Mouse (Mus musculus): Measurements from ENCODE around the gene Slc25a39. TPM values are rescaled to one million over a fixed set of nuclear protein-coding genes. Genes with fewer than 3 reads are reported as not detected.
A peak's percentile ranks its signal among the peaks of the same experiment; 100 is the strongest.
"Not testable (repeated sequence)": the region's sequence is repeated elsewhere in the genome, so short reads cannot be mapped to it uniquely, and the experiment has no call there.

The Slc25a39 gene
- total RNA-seq, 2 experiments from 2014 or later: 63.7 to 65.3 TPM

DNA sequence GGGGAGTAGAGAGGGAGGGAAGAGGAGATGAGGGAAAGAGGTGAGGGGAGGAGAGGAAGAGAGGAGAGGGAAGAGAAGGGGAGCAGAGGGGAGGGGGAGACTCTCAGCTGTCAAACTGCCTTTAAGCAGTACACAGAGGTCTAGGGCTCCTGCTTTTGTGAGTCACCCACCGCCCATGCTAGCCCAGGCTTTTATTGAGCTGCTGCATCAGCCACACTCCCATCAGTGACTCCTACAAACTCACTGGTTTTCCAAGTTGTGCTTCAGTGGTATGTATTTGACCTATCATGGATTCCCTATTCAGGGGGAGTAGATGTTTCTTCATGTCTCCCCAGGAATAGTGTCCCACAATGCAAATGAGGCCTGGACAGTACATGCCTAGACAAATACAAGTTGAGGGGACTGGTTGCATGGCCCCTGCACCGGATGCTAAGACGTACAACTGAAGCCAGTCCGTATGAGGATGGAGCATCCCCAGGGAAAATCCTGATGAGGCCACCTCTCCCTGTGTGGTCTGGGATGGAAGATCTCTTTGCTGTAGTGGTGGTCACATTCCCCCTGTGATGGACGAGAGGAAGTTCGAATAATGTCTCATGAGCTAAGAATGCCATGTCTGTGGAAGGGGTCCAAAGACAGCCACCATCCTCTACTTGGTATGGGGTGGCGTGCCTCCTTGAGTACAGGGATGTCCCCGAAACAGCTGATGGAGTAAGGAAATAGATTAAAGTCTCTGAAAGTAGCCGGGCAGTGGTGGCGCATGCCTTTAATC lies 7.5 kb upstream of the Slc25a39 start:
- DNase-seq (ENCODE audit: extremely low spot score in 1 of 2, low spot score in 1 of 2): no peak

DNA sequence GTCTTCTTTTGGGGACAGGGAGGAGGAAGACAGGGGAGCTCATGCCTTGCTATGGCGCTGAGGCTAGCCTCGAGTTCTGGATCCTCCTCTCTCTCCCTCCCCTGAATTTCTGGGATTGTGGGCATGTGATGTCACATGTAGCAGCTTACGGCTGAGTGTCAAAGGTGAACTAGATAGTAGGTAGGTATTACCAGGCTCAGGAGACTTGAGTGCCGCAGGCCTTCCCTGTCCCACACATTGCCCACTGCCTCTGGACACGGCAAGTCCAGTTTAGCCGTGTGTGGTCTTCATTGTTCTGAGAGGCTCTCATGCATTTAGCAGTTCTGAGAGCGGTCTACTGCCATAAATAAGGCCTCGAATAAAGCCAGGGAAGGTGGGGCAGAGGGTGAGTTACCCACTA lies 5.3 kb upstream of the Slc25a39 start:
- DNase-seq (ENCODE audit: extremely low spot score in 1 of 2, low spot score in 1 of 2): no peak

DNA sequence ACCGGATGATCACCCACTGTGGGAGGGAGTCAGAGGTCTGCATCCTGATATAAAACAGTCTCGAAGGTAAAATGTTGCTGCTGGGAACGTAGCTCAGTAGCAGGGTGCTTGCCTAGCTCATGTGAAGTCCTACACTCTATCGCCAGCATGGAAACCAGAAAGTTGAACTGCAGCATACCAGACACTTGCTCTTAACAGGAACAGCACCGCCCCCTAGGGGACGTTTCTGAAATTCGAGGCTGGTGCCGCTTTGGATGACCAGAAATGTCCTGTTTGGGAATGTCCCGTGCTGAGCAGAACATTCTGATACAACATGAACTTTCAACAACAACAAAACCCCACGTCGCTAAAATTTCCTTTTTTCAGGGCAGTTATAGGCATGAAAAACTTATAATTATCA lies 4.0 kb upstream of the Slc25a39 start:
- DNase-seq (ENCODE audit: extremely low spot score in 1 of 2, low spot score in 1 of 2): peak; percentile 81 to 96

GRCm38 (mm10) chr11:102411061-102411460 lies 3.3 kb upstream of the Slc25a39 start:
- no peak for DNase-seq (ENCODE audit: extremely low spot score in 1 of 2, low spot score in 1 of 2)

DNA sequence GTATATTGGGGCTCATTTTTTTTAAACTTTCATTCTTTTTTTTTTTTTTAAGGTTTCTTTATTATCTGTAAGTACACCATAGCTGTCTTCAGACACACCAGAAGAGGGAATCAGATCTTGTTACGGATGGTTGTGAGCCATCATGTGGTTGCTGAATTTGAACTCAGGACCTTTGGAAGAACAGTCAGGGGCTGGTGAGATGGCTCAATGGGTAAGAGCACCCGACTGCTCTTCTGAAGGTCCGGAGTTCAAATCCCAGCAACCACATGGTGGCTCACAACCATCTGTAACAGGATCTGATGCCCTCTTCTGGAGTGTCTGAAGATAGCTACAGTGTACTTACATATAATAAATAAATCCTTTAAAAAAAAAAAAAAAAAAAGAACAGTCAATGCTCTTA lies 2.6 kb upstream of the Slc25a39 start:
- not testable (repeated sequence) for DNase-seq (ENCODE audit: extremely low spot score in 1 of 2, low spot score in 1 of 2)

- DNase-seq (ENCODE audit: extremely low spot score in 1 of 2, low spot score in 1 of 2): no peak
These were observed 2.1 kb upstream of the Slc25a39 start for GRCm38 (mm10) chr11:102409795-102410330.

DNA sequence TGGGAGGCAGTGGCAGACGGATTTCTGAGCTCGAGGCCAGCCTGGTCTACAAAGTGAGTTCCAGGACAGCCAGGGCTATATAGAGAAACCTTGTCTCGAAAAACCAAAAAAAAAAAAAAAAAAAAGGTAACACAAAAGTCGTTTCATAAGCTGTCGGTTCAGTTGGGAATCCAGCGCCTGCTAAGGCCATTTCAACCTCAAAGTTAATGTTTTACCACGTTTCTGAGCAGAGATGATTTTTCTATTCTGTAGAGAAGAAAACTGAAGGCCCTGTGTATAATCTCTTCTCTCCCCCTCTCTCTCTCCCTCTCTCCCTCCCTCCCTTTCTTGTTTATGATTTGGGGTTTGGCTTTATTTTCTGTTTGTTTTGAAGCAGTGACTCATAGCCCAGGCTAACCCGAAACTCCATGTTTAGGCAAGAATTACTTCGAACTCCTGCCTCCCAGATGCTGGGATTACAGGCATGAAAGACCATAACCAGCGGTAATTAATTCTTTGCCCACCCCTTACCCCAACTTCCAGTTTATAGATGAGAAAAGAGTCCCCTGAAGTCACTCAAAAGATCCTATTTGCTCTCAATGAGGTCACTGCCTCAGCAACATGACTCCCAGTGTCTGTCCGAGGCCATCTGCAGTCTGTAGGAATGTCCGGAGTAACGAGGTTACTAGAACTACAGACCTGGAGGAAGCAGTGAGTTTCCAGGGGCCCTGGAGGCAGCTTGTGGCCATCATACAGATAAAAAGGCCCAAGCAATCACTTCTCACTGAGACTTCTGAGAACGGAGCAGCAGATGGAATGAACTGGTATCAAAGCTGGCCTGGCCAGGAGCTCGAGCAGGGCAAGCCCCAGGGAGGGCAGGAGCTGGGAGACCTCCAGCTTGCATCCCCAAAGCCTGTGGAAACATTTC lies 1.4 kb upstream of the Slc25a39 start:
- DNase-seq (ENCODE audit: extremely low spot score in 1 of 2, low spot score in 1 of 2): no peak

- DNase-seq (ENCODE audit: extremely low spot score in 1 of 2, low spot score in 1 of 2): peak; percentile 83 to 84
These were observed 664 bp upstream of the Slc25a39 start for GRCm38 (mm10) chr11:102408344-102408876.

GRCm38 (mm10) chr11:102406900-102407833 lies 579 bp downstream of the Slc25a39 start:
- DNase-seq (ENCODE audit: extremely low spot score in 1 of 2, low spot score in 1 of 2): peak; percentile 71 to 83

DNA sequence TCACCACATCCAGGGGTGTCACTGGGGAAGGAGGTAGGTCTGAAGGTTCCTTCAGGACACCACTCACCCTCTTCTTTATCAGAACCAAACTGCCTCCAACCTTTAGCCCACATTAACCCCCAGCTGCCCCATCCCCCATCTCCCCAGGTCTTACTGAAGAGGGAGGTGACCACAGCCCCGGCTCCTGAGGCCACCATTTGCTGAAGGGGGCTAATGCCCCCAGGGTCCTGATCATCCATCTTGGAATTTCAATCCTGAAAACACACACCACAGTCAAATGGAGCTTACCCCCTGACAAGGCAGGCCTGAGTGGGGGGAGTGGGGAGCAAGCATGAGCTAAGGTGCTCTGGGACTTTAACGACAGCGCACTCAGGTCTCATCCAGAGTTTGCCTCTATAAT lies 1.3 kb downstream of the Slc25a39 start:
- no peak for DNase-seq (ENCODE audit: extremely low spot score in 1 of 2, low spot score in 1 of 2)

- no peak for DNase-seq (ENCODE audit: extremely low spot score in 1 of 2, low spot score in 1 of 2)
These were observed 2.0 kb downstream of the Slc25a39 start for GRCm38 (mm10) chr11:102405544-102406285.

GRCm38 (mm10) chr11:102404161-102405010 lies 3.4 kb downstream of the Slc25a39 start:
- DNase-seq (ENCODE audit: extremely low spot score in 1 of 2, low spot score in 1 of 2): no peak

- no peak for DNase-seq (ENCODE audit: extremely low spot score in 1 of 2, low spot score in 1 of 2)
These were observed 4.1 kb downstream of the Slc25a39 start for GRCm38 (mm10) chr11:102403657-102404056.

- DNase-seq (ENCODE audit: extremely low spot score in 1 of 2, low spot score in 1 of 2): no peak
These were observed 5.7 kb downstream of the Slc25a39 start for GRCm38 (mm10) chr11:102401898-102402500.

DNA sequence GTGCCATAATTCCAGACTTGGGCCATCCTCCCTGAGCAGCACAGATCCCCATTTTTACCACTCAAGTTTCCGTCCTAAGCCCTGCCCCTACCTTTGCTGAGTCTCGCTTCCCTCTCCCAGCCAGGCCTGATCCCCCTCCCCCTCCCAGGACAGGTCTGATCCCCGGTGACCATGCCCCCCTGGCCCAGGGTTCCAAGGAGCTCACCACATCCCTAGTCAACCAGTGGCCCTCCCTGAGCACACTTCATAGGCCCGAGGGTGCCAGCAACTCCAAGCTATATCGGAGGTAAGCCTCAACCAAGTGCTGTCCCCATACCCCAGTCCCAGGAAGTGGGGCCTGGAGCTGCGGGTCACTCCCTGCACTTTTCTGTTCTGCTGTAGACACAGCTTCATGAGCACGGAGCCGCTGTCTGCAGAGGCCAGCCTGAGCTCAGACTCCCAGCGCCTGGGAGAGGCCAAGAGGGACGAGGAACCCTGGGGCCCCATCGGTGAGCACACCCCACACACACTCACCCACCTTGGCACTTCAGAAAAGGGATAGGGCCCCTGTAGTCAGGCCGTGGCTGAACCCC lies 7.1 kb downstream of the Slc25a39 start:
- DNase-seq (ENCODE audit: extremely low spot score in 1 of 2, low spot score in 1 of 2): no peak

DNA sequence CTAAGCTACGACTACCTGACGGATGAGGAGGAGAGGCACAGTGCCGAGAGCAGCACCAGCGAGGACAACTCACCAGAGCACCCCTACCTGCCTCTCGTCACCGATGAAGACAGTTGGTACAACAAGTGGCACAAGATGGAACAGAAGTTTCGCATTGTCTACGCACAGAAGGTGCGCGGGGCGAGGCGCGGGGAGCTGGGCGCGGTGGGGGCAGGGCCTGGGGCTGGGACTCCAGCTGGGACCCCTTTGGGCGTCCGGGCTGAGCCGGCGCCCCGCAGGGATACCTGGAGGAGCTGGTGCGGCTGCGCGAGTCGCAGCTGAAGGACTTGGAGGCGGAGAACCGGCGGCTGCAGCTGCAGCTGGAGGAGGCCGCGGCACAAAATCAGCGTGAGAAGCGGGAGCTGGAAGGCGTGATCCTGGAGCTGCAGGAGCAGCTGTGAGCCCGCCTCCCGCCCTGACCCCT lies 8.1 kb downstream of the Slc25a39 start:
- no peak for DNase-seq (ENCODE audit: extremely low spot score in 1 of 2, low spot score in 1 of 2)

DNA sequence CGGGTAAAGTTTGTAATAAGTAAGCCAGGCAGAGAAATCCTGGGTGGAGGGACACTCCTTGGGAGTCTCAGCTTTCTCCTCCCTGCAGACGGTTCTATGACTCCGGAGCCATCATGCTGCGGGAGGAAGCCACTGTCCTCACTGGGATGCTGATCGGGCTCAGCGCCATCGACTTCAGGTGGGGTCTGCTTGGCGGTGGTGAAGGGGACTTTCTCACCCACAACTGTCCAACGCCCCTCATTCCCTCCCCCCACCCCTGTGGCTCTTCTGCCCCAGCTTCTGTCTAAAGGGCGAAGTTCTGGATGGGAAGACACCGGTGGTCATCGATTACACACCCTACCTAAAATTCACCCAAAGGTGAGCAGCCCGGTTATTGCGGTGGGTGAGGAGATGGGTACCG lies 8.6 kb downstream of the Slc25a39 start:
- DNase-seq (ENCODE audit: extremely low spot score in 1 of 2, low spot score in 1 of 2): no peak
